25 mouse cellular contexts compared by ENCODE assay signal in the genomic region with DNA sequence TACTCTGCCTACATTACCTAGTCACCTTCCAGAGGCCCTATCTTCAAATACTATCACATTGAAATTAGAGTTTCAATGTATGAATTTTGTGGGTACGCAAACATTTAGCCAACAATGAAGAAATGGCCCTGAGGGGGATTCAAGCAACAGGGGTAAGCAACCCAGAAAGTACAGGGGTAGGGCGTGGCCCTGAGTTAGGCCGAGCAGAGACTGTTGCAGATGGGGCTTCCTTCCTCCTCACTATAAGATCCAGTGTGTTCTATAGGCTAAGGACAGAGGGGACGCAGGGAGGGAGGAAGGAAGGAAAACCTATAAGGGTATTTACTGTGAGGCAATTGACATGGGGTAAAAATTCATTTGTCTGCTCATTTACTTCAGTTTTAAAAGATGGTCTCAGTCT. TPM values are rescaled to one million over a fixed set of nuclear protein-coding genes. Genes with fewer than 3 reads are reported as not detected.
DNase-seq lines count a peak whose midpoint lies in the region; ATAC-seq and TF ChIP-seq lines count a peak whose summit lies in the region.
"Had no signal": no experiment of that assay in that cellular context is flagged by ENCODE, and none has a peak within 500 bp of the region (broad histone marks: within the 10 kb centered on the region; RNA-seq: fewer than 3 reads in every experiment).

No protein-coding gene starts in this region.

- WGBS in liver, embryonic 11.5 days = 82% methylated on average over 4 of the region's 4 CpGs

- DNase-seq in heart, adult 11 months = peak; percentile 87
- no peak for DNase-seq in heart, adult 18-20 months
- peak; percentile 15 for DNase-seq in liver, embryonic 11.5 days (ENCODE audit: low spot score)
- DNase-seq in liver (no peak), ES-E14 (ENCODE audit: low read depth, low spot score) (no peak)
- DNase-seq in left cerebral cortex, adult 11 months (ENCODE audit: low spot score) = no peak
- DNase-seq: adrenal gland, adult 2 months; adrenal gland, postnatal 10 days; adrenal gland, postnatal 25 days; B cell, adult 2 months; cerebellum, adult 11 months; cerebellum, adult 18-20 months; cerebellum, adult 8-10 months; cerebellum, postnatal 10 days; cerebellum, postnatal 25 days; forebrain, postnatal 0 days had no signal

- peaks cover 9% of the 10 kb centered on the region for H3K4me1 ChIP-seq in liver, embryonic 11.5 days (replicated peaks; ENCODE audit: control insufficient read depth, insufficient read depth, low read length)
- peaks cover 13 to 28% of the 10 kb centered on the region in 2 experiments for H3K4me1 ChIP-seq in ES-E14 (ENCODE audit: control insufficient read depth in 2 of 2, insufficient read depth in 2 of 2, low read length in 2 of 2, poor library complexity in 1 of 2)

- in situ Hi-C loops in ES-E14 (cut with MboI; ENCODE audit: low sequenced_read_pairs in 2 of 2, unreplicated experiment in 2 of 2) = no loop called here

- no peak overlapping the region for H3K9ac ChIP-seq in liver, embryonic 11.5 days (ENCODE audit: low read depth, low read length)
- peak overlapping the region; percentile 73; the same call in 1 of the 2 replicates for H3K9ac ChIP-seq in ES-E14 (ENCODE audit: insufficient read depth, low read depth, low read length, poor library complexity, severe bottlenecking)
- H3K9ac ChIP-seq: embryonic facial prominence, embryonic 12.5 days; forebrain, embryonic 13.5 days; forebrain, embryonic 15.5 days; forebrain, postnatal 0 days had no signal

- ATAC-seq in liver, embryonic 11.5 days (replicated peaks; ENCODE audit: low FRiP score) = no peak
- ATAC-seq: CD4-positive, CD25-positive, alpha-beta regulatory T cell, adult 4 months; forebrain, embryonic 13.5 days; forebrain, embryonic 15.5 days; forebrain, postnatal 0 days had no signal

- H3K4me3 ChIP-seq in liver, embryonic 11.5 days (ENCODE audit: low read depth, low read length) = no peak overlapping the region
- peak overlapping the region; percentile 68 to 69 for H3K4me3 ChIP-seq in ES-E14 (ENCODE audit: insufficient read depth in 1 of 2, low read depth in 1 of 2, low read length in 2 of 2, poor library complexity in 1 of 2, severe bottlenecking in 1 of 2)
- H3K4me3 ChIP-seq: embryonic facial prominence, embryonic 10.5 days; embryonic facial prominence, embryonic 12.5 days; forebrain, embryonic 13.5 days; forebrain, embryonic 15.5 days had no signal

- no peaks in the 10 kb centered on the region for H3K27me3 ChIP-seq in liver, embryonic 11.5 days (replicated peaks; ENCODE audit: control insufficient read depth, insufficient read depth, low read length)
- H3K27me3 ChIP-seq: CH12.LX; embryonic facial prominence, embryonic 12.5 days; forebrain, embryonic 13.5 days; forebrain, embryonic 15.5 days had no signal

- peaks cover 4% of the 10 kb centered on the region; the same call in 1 of the 2 replicates for H3K36me3 ChIP-seq in liver, embryonic 11.5 days (ENCODE audit: control insufficient read depth, insufficient read depth, low read length)
- peaks cover 2% of the 10 kb centered on the region; the same call in 1 of the 2 replicates for H3K36me3 ChIP-seq in ES-E14 (ENCODE audit: control insufficient read depth, insufficient read depth, low read length, poor library complexity, severe bottlenecking)
- H3K36me3 ChIP-seq: forebrain, embryonic 15.5 days had no signal

- no peaks in the 10 kb centered on the region for H3K9me3 ChIP-seq in liver, embryonic 11.5 days (ENCODE audit: control insufficient read depth, low read length)
- no peaks in the 10 kb centered on the region for H3K9me3 ChIP-seq in ES-E14 (ENCODE audit: control insufficient read depth, insufficient read depth, low read depth, low read length)
- H3K9me3 ChIP-seq: embryonic facial prominence, embryonic 10.5 days; embryonic facial prominence, embryonic 12.5 days; forebrain, embryonic 13.5 days; forebrain, embryonic 15.5 days had no signal

- H3K27ac ChIP-seq in liver, embryonic 11.5 days (ENCODE audit: low read depth, low read length) = no peak overlapping the region
- H3K27ac ChIP-seq in ES-E14 (ENCODE audit: insufficient read depth, low read depth, low read length, poor library complexity, severe bottlenecking) = no peak overlapping the region
- H3K27ac ChIP-seq: embryonic facial prominence, embryonic 10.5 days; embryonic facial prominence, embryonic 12.5 days; forebrain, embryonic 13.5 days; forebrain, embryonic 15.5 days had no signal

- no peak overlapping the region for H3K4me2 ChIP-seq in liver, embryonic 11.5 days
- H3K4me2 ChIP-seq: embryonic facial prominence, embryonic 12.5 days; forebrain, embryonic 13.5 days; forebrain, embryonic 15.5 days had no signal

TF ChIP-seq in ES-E14, 5 proteins besides CTCF, POLR2A, EP300 and RAD21:
- TF ChIP-seq HCFC1 (IDR thresholded peaks at IDR 0.05; ENCODE audit: borderline replicate concordance, insufficient read depth, low read length) = no peak
- no peak for TF ChIP-seq ZC3H11A (IDR thresholded peaks at IDR 0.05; ENCODE audit: borderline replicate concordance, low read depth, low read length)
- TF ChIP-seq ZNF384 (IDR thresholded peaks at IDR 0.05; ENCODE audit: low read depth, low read length) = no peak
- no peak for TF ChIP-seq MAFK (IDR thresholded peaks at IDR 0.05; ENCODE audit: insufficient read depth, low read depth, low read length)
- no peak for TF ChIP-seq CHD2 (IDR thresholded peaks at IDR 0.05; ENCODE audit: low read depth, low read length)
TF ChIP-seq in ES-E14: peak in this region for 0.

RNA-seq across cellular contexts. Expression of gene Ston1, which starts 26.9 kb away (rescaled TPM):
- total RNA-seq in heart, adult 18-20 months (2021) = 10 to 100 TPM; 19.3 to 20.6 TPM
- polyA plus RNA-seq in liver, embryonic 11.5 days (2014; fragmentation: Nextera tagmentation; extraction: Ambion mirVana) = 2.8 and 2.9 TPM in 2 replicates
- total RNA-seq in ES-E14 (2012; rRNA removed) = 4.0 and 4.5 TPM in 2 replicates

RNA-seq across cellular contexts. Expression of gene Gtf2a1l, which starts 44.1 kb away (rescaled TPM):
- not detected for total RNA-seq in heart, adult 18-20 months (2021)
- 0.14 TPM in 1 of 2 replicates, not detected in the other for polyA plus RNA-seq in liver, embryonic 11.5 days (2014; fragmentation: Nextera tagmentation; extraction: Ambion mirVana)
- total RNA-seq in ES-E14 (2012; rRNA removed) = 0.69 and 0.80 TPM in 2 replicates
- total RNA-seq: adrenal gland, postnatal 10 days; adrenal gland, postnatal 25 days; adrenal gland, postnatal 4 days; MEL had no signal
- polyA plus RNA-seq: adrenal gland, adult 2 months; CD4-positive, CD25-positive, alpha-beta regulatory T cell, adult 4 months; forebrain, embryonic 11.5 days; forebrain, embryonic 15.5 days had no signal

Comparison
In these comparisons a context has a peak if more than half of its experiments do, and no peak if none do; other contexts are left out.
1. DNase-seq: peak in heart, adult 11 months (single experiment) and liver, embryonic 11.5 days (single experiment); none in heart, adult 18-20 months (0 of 2), liver (single experiment), ES-E14 (single experiment) and left cerebral cortex, adult 11 months (single experiment).